Mouse (Mus musculus) kidney, embryonic 16.5 days (tissue): ENCODE results near the gene Klhdc8a. TPM values are rescaled to one million over a fixed set of nuclear protein-coding genes. Genes with fewer than 3 reads are reported as not detected.

ENCODE experiments used
- ATAC-seq: fragments of 200-750 bp; cut with Nextera tagmentation; 2 replicates; pipeline ENCODE4 v1.8.0; 2017; ENCODE audit warnings: moderate TSS enrichment; ENCODE audit not compliant: low FRiP score, low TSS enrichment
- H3K27ac ChIP-seq: fragments of 300-500 bp; sonication (generic); 2 replicates; pipeline ENCODE4 v1.5.1; 2014; ENCODE audit warnings: low read length
- H3K27me3 ChIP-seq: fragments of 300-500 bp; sonication (generic); 2 replicates; pipeline ENCODE4 v1.6.1; 2014; ENCODE audit warnings: low read length, control low read depth, mixed read lengths; ENCODE audit not compliant: insufficient read depth
- H3K36me3 ChIP-seq: fragments of 300-500 bp; sonication (generic); 2 replicates; pipeline ENCODE4 v1.6.1; 2014; ENCODE audit warnings: low read length, control low read depth, mixed read lengths; ENCODE audit not compliant: insufficient read depth
- H3K4me1 ChIP-seq: fragments of 300-500 bp; sonication (generic); 2 replicates; pipeline ENCODE4 v1.6.1; 2014; ENCODE audit warnings: low read length, control low read depth, mixed read lengths; ENCODE audit not compliant: insufficient read depth
- H3K4me2 ChIP-seq: fragments of 300-500 bp; sonication (generic); replicated peaks from 2 replicates; pipeline ENCODE4 v1.6.1; 2014; ENCODE audit warnings: low read depth, low read length
- H3K4me3 ChIP-seq: fragments of 300-500 bp; sonication (generic); 2 replicates; pipeline ENCODE4 v1.5.1; 2014; ENCODE audit warnings: mild to moderate bottlenecking, low read length
- H3K9ac ChIP-seq: fragments of 300-500 bp; sonication (generic); replicated peaks from 2 replicates; pipeline ENCODE4 v1.6.1; 2014; ENCODE audit warnings: low read length
- H3K9me3 ChIP-seq: fragments of 300-500 bp; sonication (generic); 2 replicates; pipeline ENCODE4 v1.6.1; 2016; ENCODE audit warnings: low read length, control low read depth
- WGBS: fragments of 180-500 bp; shearing (Covaris S2); extraction: QIAGEN DNeasy Blood & Tissue Kit; methylation state at CpG from one replicate; pipeline ENCODE4 v1.1.7; 2014; 5-methylcytosine and 5-hydroxymethylcytosine counted together
- polyA plus RNA-seq: library from polyadenylated mRNA; unstranded; fragments of >200 nt; fragmentation: Nextera tagmentation; extraction: Ambion mirVana; gene quantifications from 2 replicates; pipeline ENCODE4 v1.2.1, GENCODE M21; 2015

Gene Klhdc8a
- polyA plus RNA-seq, 1 experiment from 2014 or later = 2.1 TPM

GRCm38 (mm10) chr1:132312703-132313102 is 14.3 kb downstream of the Klhdc8a start:
- WGBS = 62% methylated on average over 3 of the region's 3 CpGs
- H3K36me3 ChIP-seq = no peaks in the 10 kb centered on the region
- H3K9me3 ChIP-seq = no peaks in the 10 kb centered on the region
- ATAC-seq = peak; percentile 70
- no peak overlapping the region for H3K27ac ChIP-seq
- H3K27me3 ChIP-seq = peaks cover 21% of the 10 kb centered on the region
- H3K4me1 ChIP-seq = peaks cover 32% of the 10 kb centered on the region
- no peak overlapping the region for H3K9ac ChIP-seq
- no peak overlapping the region for H3K4me2 ChIP-seq
- H3K4me3 ChIP-seq = no peak overlapping the region

GRCm38 (mm10) chr1:132315889-132316624 is 17.6 kb downstream of the Klhdc8a start, which contains the start of gene Nuak2:
TSS of gene Nuak2 (plus strand) at chr1:132316126.
- under 1% methylated on average over 67 of the region's 67 CpGs for WGBS
- Histone ChIP-seq H3K4me2 (peak within 1 kb of the TSS; percentile 96), H3K27ac (no peak within 1 kb of the TSS), H3K4me3 (peak within 1 kb of the TSS; percentile 66), H3K36me3 (no peaks in the 10 kb centered on the region), H3K9me3 (no peaks in the 10 kb centered on the region), H3K27me3 (peaks cover 21% of the 10 kb centered on the region), H3K9ac (peak within 1 kb of the TSS; percentile 70), H3K4me1 (peaks cover 30% of the 10 kb centered on the region)
- peak; percentile 88 for ATAC-seq

- Histone ChIP-seq H3K27ac (no peak overlapping the region), H3K36me3 (no peaks in the 10 kb centered on the region), H3K4me2 (peak overlapping the region; percentile 96), H3K9ac (peak overlapping the region; percentile 70), H3K9me3 (no peaks in the 10 kb centered on the region), H3K27me3 (peaks cover 21% of the 10 kb centered on the region), H3K4me3 (peak overlapping the region; percentile 66), H3K4me1 (peaks cover 30% of the 10 kb centered on the region)
- 32% methylated on average over 7 of the region's 7 CpGs for WGBS
- ATAC-seq = no peak
These were observed 18.2 kb downstream of the Klhdc8a start for GRCm38 (mm10) chr1:132316625-132316994.

- no peaks in the 10 kb centered on the region for H3K36me3 ChIP-seq
- H3K4me2 ChIP-seq = peak overlapping the region; percentile 19; the same call in 1 of the 2 replicates
- H3K9me3 ChIP-seq = no peaks in the 10 kb centered on the region
- whole genome bisulfite sequencing = 89% methylated on average over 4 of the region's 4 CpGs
- no peak for ATAC-seq
- H3K4me3 ChIP-seq = no peak overlapping the region
- H3K27ac ChIP-seq = no peak overlapping the region
- H3K9ac ChIP-seq = no peak overlapping the region
- H3K27me3 ChIP-seq = peaks cover 21% of the 10 kb centered on the region
- H3K4me1 ChIP-seq = peaks cover 30% of the 10 kb centered on the region
These were observed 19.0 kb downstream of the Klhdc8a start for GRCm38 (mm10) chr1:132317413-132317812.

- H3K27me3 ChIP-seq = peaks cover 21% of the 10 kb centered on the region
- H3K27ac ChIP-seq = no peak overlapping the region
- peaks cover 38% of the 10 kb centered on the region for H3K4me1 ChIP-seq
- peak overlapping the region; percentile 19; the same call in 1 of the 2 replicates for H3K4me2 ChIP-seq
- no peak for ATAC-seq
- no peaks in the 10 kb centered on the region for H3K9me3 ChIP-seq
- H3K9ac ChIP-seq = no peak overlapping the region
- no peak overlapping the region for H3K4me3 ChIP-seq
- no peaks in the 10 kb centered on the region for H3K36me3 ChIP-seq
- 46% methylated on average over 8 of the region's 8 CpGs for WGBS
These were observed 19.8 kb downstream of the Klhdc8a start for GRCm38 (mm10) chr1:132317894-132318863.

GRCm38 (mm10) chr1:132319242-132319641 is 20.8 kb downstream of the Klhdc8a start:
- no peak overlapping the region for H3K4me2 ChIP-seq
- WGBS = 52% methylated on average over 5 of the region's 5 CpGs
- peaks cover 15% of the 10 kb centered on the region for H3K27me3 ChIP-seq
- H3K4me3 ChIP-seq = no peak overlapping the region
- ATAC-seq = peak; percentile 36; the same call in 1 of the 2 replicates
- H3K4me1 ChIP-seq = peaks cover 38% of the 10 kb centered on the region
- no peaks in the 10 kb centered on the region for H3K9me3 ChIP-seq
- no peaks in the 10 kb centered on the region for H3K36me3 ChIP-seq
- no peak overlapping the region for H3K9ac ChIP-seq
- no peak overlapping the region for H3K27ac ChIP-seq

GRCm38 (mm10) chr1:132321821-132322580 is 23.6 kb downstream of the Klhdc8a start:
- no peak overlapping the region for H3K9ac ChIP-seq
- H3K4me1 ChIP-seq = peaks cover 42% of the 10 kb centered on the region

GRCm38 (mm10) chr1:132322711-132323542 is 24.5 kb downstream of the Klhdc8a start:
- Histone ChIP-seq H3K4me1 (peaks cover 44% of the 10 kb centered on the region), H3K27ac (peak overlapping the region; percentile 51; the same call in 1 of the 2 replicates), H3K36me3 (no peaks in the 10 kb centered on the region), H3K9me3 (no peaks in the 10 kb centered on the region), H3K4me3 (no peak overlapping the region), H3K4me2 (no peak overlapping the region), H3K27me3 (no peaks in the 10 kb centered on the region), H3K9ac (no peak overlapping the region)
- ATAC-seq = peak; percentile 44; the same call in 1 of the 2 replicates
- WGBS = 38% methylated on average over 13 of the region's 13 CpGs

More at GRCm38 (mm10) chr1:132321821-132322580, 23.6 kb downstream of the Klhdc8a start:
- Histone ChIP-seq H3K27ac (peak overlapping the region; percentile 51; the same call in 1 of the 2 replicates), H3K9me3 (no peaks in the 10 kb centered on the region), H3K36me3 (no peaks in the 10 kb centered on the region), H3K4me2 (no peak overlapping the region), H3K27me3 (no peaks in the 10 kb centered on the region), H3K4me3 (no peak overlapping the region)
- WGBS = 64% methylated on average over 7 of the region's 7 CpGs
- ATAC-seq = no peak
